Mouse (Mus musculus): Measurements from ENCODE around the gene Zmynd19. TPM values are rescaled to one million over a fixed set of nuclear protein-coding genes. Genes with fewer than 3 reads are reported as not detected.
"Not testable (repeated sequence)": the region's sequence is repeated elsewhere in the genome, so short reads cannot be mapped to it uniquely, and the experiment has no call there.

Gene Zmynd19
- total RNA-seq, 2 experiments from 2014 or later = 40.4 to 43.4 TPM

- not testable (repeated sequence) for DNase-seq
Observed at GRCm38 (mm10) chr2:24944304-24944703, 5.3 kb upstream of the Zmynd19 start.

- no peak for DNase-seq
Observed at GRCm38 (mm10) chr2:24950189-24950535, 570 bp downstream of the Zmynd19 start.

- DNase-seq = no peak
Observed at GRCm38 (mm10) chr2:24952537-24953055, 3.0 kb downstream of the Zmynd19 start.

- no peak for DNase-seq
Observed at GRCm38 (mm10) chr2:24960910-24961309, 11.3 kb downstream of the Zmynd19 start.

- peak; percentile 87 to 89 for DNase-seq
Observed at GRCm38 (mm10) chr2:24962304-24963000, 12.9 kb downstream of the Zmynd19 start, which contains the start of gene Dph7. Dph7 (plus strand) TSS chr2:24962400.

- no peak for DNase-seq
Observed at GRCm38 (mm10) chr2:24970386-24970785, 20.8 kb downstream of the Zmynd19 start.

GRCm38 (mm10) chr2:24974452-24974851 lies 24.9 kb downstream of the Zmynd19 start:
- DNase-seq = peak in 1 of 2 experiments; percentile 23

- DNase-seq = peak; percentile 97
Observed at GRCm38 (mm10) chr2:24974906-24975703, 25.5 kb downstream of the Zmynd19 start, which contains the start of gene Mrpl41. Mrpl41 (minus strand) TSS chr2:24975098.

- DNase-seq = peak; percentile 73 to 77
Observed at GRCm38 (mm10) chr2:24975704-24976297, 26.2 kb downstream of the Zmynd19 start, which contains the start of gene Pnpla7. Pnpla7 (plus strand) TSS chr2:24976033.

GRCm38 (mm10) chr2:24976960-24977359 lies 27.4 kb downstream of the Zmynd19 start:
- no peak for DNase-seq

- DNase-seq = no peak
Observed at GRCm38 (mm10) chr2:24987762-24988161, 38.2 kb downstream of the Zmynd19 start.

- peak; percentile 16 to 21 for DNase-seq
Observed at GRCm38 (mm10) chr2:24995332-24995731, 45.7 kb downstream of the Zmynd19 start.

- DNase-seq = no peak
Observed at GRCm38 (mm10) chr2:24996471-24996870, 46.9 kb downstream of the Zmynd19 start.

- no peak for DNase-seq
Observed at GRCm38 (mm10) chr2:25000544-25001235, 51.1 kb downstream of the Zmynd19 start.

GRCm38 (mm10) chr2:25003946-25004786 lies 54.6 kb downstream of the Zmynd19 start:
- DNase-seq = no peak

GRCm38 (mm10) chr2:25006767-25007166 lies 57.2 kb downstream of the Zmynd19 start:
- DNase-seq = no peak

GRCm38 (mm10) chr2:25008250-25008649 lies 58.7 kb downstream of the Zmynd19 start:
- DNase-seq = no peak

All from layer of hippocampus, postnatal 36 days (tissue).